Mouse (Mus musculus) C2C12 (cell line): ENCODE results near the gene Cnnm2.

Experiments used
- CEBPB ChIP-seq: IDR thresholded peaks from one replicate; pipeline ENCODE4 v1.6.1; 2011; ENCODE audit warnings: low read depth, mild to moderate bottlenecking, control low read depth, moderate library complexity
- CTCF ChIP-seq: IDR thresholded peaks from one replicate; pipeline ENCODE4 v1.5.1; 2011; ENCODE audit not compliant: control insufficient read depth, insufficient read depth, insufficient read length
- MAX ChIP-seq: IDR thresholded peaks from one replicate; pipeline ENCODE4 v1.6.1; 2011; ENCODE audit warnings: mild to moderate bottlenecking, control low read depth
- MYOD1 ChIP-seq: IDR thresholded peaks from one replicate; pipeline ENCODE4 v1.6.1; 2011; ENCODE audit warnings: low read depth; ENCODE audit not compliant: control insufficient read depth, insufficient read length
- MYOG ChIP-seq: IDR thresholded peaks from one replicate; pipeline ENCODE4 v1.6.1; 2011; ENCODE audit not compliant: control insufficient read depth, insufficient read length; ENCODE audit errors: extremely low read depth
- USF1 ChIP-seq: IDR thresholded peaks from one replicate; pipeline ENCODE4 v1.6.1; 2011; ENCODE audit warnings: low read depth, mild to moderate bottlenecking, control low read depth, moderate library complexity

DNA sequence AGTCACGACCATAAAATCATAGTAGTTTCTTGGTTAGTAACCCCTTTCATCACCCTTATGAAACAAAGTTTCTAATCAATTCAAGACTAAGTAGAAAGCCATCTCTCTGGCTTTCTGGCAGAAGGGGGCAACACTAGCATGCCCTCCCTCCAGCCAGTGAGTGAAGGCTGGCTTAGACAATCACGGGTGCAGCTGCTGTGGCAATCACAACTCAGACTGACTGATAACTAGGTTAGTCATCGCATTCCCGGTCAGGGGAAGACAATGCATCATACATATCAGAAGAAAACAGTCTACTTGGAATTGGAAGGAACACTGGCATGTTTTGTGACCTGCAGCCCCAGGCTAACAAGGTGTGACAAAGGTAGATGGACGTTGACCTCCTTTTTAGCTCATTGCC, 138.5 kb downstream of the Cnnm2 start:
- no peak for TF ChIP-seq CTCF
- TF ChIP-seq MAX: no peak
- no peak for TF ChIP-seq USF1
- TF ChIP-seq CEBPB: peak; percentile 39
- no peak for TF ChIP-seq MYOG
- peak; percentile 100 for TF ChIP-seq MYOD1
